Mouse (Mus musculus) liver, adult 2 months (tissue): ENCODE measurements around the gene Ispd.

Source experiments
- CTCF ChIP-seq: fragments of 200-500 bp; IDR thresholded peaks from 2 replicates; pipeline ENCODE4 v1.5.1; 2011; ENCODE audit warnings: low read depth, low read length, control low read depth
- POLR2A ChIP-seq: fragments of 200-500 bp; IDR thresholded peaks from 2 replicates; pipeline ENCODE4 v1.6.1; 2011; ENCODE audit warnings: low read length, control low read depth; ENCODE audit not compliant: insufficient read depth; ENCODE audit errors: extremely low read depth

- TF ChIP-seq POLR2A (no peak), CTCF (no peak)
Observed at GRCm38 (mm10) chr12:36468325-36469044, 87.2 kb downstream of the Ispd start.
